Mouse (Mus musculus) limb, embryonic 15.5 days (tissue): ENCODE data around the gene Rragb. TPM values are rescaled to one million over a fixed set of nuclear protein-coding genes. Genes with fewer than 3 reads are reported as not detected.

ENCODE experiments used
- polyA plus RNA-seq: library from polyadenylated mRNA; unstranded; fragments of >200 nt; fragmentation: Nextera tagmentation; extraction: Ambion mirVana; gene quantifications from 2 replicates; pipeline ENCODE4 v1.2.1, GENCODE M21; 2015

Gene Rragb
- polyA plus RNA-seq, 1 experiment from 2014 or later = 1.8 TPM

Other genes starting within 250 kb of the Rragb start
- 1.0 and 1.1 TPM in 2 replicates for gene Usp51, start 133.5 kb upstream of the Rragb start, polyA plus RNA-seq
- 49.5 and 65.5 TPM in 2 replicates for gene Mageh1, start 102.4 kb upstream of the Rragb start, polyA plus RNA-seq
- gene Foxr2, start 21.2 kb upstream of the Rragb start, polyA plus RNA-seq = 0.09 TPM in 1 of 2 replicates, not detected in the other
- gene Klf8, start 97.5 kb downstream of the Rragb start, polyA plus RNA-seq = 1.6 and 1.7 TPM in 2 replicates